Mouse (Mus musculus): ENCODE data around the gene Myzap. TPM values are rescaled to one million over a fixed set of nuclear protein-coding genes. Genes with fewer than 3 reads are reported as not detected.
A peak's percentile ranks its signal among the peaks of the same experiment; 100 is the strongest.
"Not testable (repeated sequence)": the region's sequence is repeated elsewhere in the genome, so short reads cannot be mapped to it uniquely, and the experiment has no call there.

Myzap gene
- polyA plus RNA-seq, 1 experiment from 2014 or later, result 2.2 TPM

GRCm38 (mm10) chr9:71486127-71486526 is 106.0 kb downstream of the Myzap start:
- Histone ChIP-seq H3K4me3 (replicated peaks; ENCODE audit: low read depth, low read length) (peak overlapping the region; percentile 99), H3K27me3 (ENCODE audit: control insufficient read depth, insufficient read depth, low read length) (no peaks in the 10 kb centered on the region), H3K27ac (replicated peaks; ENCODE audit: low read depth, low read length) (0 out of 2 replicates have a peak overlapping the region, but pooled peaks have one; percentile 89), H3K4me1 (ENCODE audit: control insufficient read depth, insufficient read depth, low read length) (peaks cover 11% of the 10 kb centered on the region), H3K9me3 (ENCODE audit: control insufficient read depth, low read length) (no peaks in the 10 kb centered on the region), H3K36me3 (ENCODE audit: control insufficient read depth, insufficient read depth, low read length) (peaks cover 25% of the 10 kb centered on the region), H3K9ac (replicated peaks; ENCODE audit: low read length) (no peak overlapping the region; the same call in 1 of the 2 replicates), H3K4me2 (ENCODE audit: low read length) (peak overlapping the region; percentile 78)
- DNase-seq (no peak), ATAC-seq (ENCODE audit: low FRiP score, low TSS enrichment) (0 out of 2 replicates have a peak, but pooled peaks have one; percentile 17)
- WGBS, result 43% methylated on average over 7 of the region's 7 CpGs

DNA sequence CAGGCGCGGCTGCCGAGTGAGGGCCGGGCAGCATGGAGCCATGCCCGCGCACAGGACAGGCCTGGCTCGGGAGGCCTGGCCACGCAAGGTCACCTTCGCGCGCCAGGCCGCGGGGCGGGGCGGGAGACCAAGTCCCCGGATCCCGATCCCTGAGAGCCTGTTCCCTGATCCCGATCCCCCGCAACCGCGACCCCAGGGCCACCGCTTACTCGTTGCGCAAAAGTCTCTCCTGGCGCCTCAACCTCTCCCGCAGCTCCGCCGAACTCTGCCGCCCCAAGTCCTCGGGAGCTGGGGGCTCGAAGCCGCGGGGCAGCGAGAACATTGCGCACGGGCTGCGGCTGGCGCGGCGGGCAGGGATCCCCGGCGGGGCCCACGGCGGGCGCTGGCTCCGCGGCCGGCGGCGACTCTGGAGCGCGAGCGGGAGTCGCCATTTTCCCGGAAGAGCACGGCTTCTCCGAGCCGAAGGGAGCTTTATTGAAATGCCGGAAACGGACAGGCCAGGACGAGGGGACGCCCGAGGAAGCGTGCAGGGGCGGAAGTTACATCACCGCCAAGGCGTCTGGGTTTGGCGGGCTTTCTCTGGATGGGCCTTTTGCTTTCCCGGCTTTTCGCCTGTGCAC is 106.6 kb downstream of the Myzap start, which contains the start of gene Polr2m:
Polr2m (minus strand) TSS at position 461 of the 620 bp plus-strand sequence.
- H3K4me2 ChIP-seq (ENCODE audit: low read length), result peak within 1 kb of the TSS; percentile 78
- peaks cover 11% of the 10 kb centered on the region for H3K4me1 ChIP-seq (ENCODE audit: control insufficient read depth, insufficient read depth, low read length)
- ATAC-seq (ENCODE audit: low FRiP score, low TSS enrichment) (peak; percentile 97), DNase-seq (peak; percentile 98)
- WGBS, result under 1% methylated on average over 70 of the region's 70 CpGs
- H3K9me3 ChIP-seq (ENCODE audit: control insufficient read depth, low read length), result no peaks in the 10 kb centered on the region
- peak within 1 kb of the TSS; percentile 89 for H3K27ac ChIP-seq (replicated peaks; ENCODE audit: low read depth, low read length)
- peak within 1 kb of the TSS; percentile 99 for H3K9ac ChIP-seq (replicated peaks; ENCODE audit: low read length)
- peak within 1 kb of the TSS; percentile 99 for H3K4me3 ChIP-seq (replicated peaks; ENCODE audit: low read depth, low read length)
- H3K36me3 ChIP-seq (ENCODE audit: control insufficient read depth, insufficient read depth, low read length), result peaks cover 30% of the 10 kb centered on the region
- no peaks in the 10 kb centered on the region for H3K27me3 ChIP-seq (ENCODE audit: control insufficient read depth, insufficient read depth, low read length)

- DNase-seq (no peak), ATAC-seq (ENCODE audit: low FRiP score, low TSS enrichment) (no peak)
- Histone ChIP-seq H3K27ac (replicated peaks; ENCODE audit: low read depth, low read length) (peak overlapping the region; percentile 89), H3K27me3 (ENCODE audit: control insufficient read depth, insufficient read depth, low read length) (no peaks in the 10 kb centered on the region), H3K4me2 (ENCODE audit: low read length) (peak overlapping the region; percentile 78), H3K36me3 (ENCODE audit: control insufficient read depth, insufficient read depth, low read length) (peaks cover 36% of the 10 kb centered on the region), H3K4me3 (replicated peaks; ENCODE audit: low read depth, low read length) (peak overlapping the region; percentile 99), H3K9ac (replicated peaks; ENCODE audit: low read length) (peak overlapping the region; percentile 99), H3K4me1 (ENCODE audit: control insufficient read depth, insufficient read depth, low read length) (peaks cover 11% of the 10 kb centered on the region), H3K9me3 (ENCODE audit: control insufficient read depth, low read length) (no peaks in the 10 kb centered on the region)
- WGBS, result 3% methylated on average over 14 of the region's 14 CpGs
Measured at GRCm38 (mm10) chr9:71484871-71485474, 107.2 kb downstream of the Myzap start.

DNA sequence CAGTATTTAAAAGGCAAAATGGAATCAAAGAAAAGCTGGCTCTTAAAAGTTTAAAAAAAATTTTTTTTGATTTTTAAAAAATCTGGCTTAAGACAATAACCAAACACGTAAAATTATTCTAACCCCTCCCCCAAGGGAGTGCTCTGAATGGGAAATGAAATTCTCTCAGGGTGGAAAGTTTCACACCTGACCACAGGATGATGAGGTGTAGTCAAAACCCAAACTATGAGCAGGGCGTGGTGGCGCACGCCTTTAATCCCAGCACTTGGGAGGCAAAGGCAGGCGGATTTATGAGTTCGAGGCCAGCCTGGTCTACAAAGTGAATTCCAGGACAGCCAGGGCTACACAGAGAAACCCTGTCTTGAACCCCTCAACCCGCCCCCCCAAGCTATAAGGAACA is 108.3 kb downstream of the Myzap start:
- not testable (repeated sequence) for ATAC-seq (ENCODE audit: low FRiP score, low TSS enrichment)

GRCm38 (mm10) chr9:71480305-71480704 is 111.9 kb downstream of the Myzap start:
- 97% methylated on average over 2 of the region's 2 CpGs for WGBS

More for the DNA sequence above, 108.3 kb downstream of the Myzap start:
- not testable (repeated sequence) for H3K27me3 ChIP-seq (ENCODE audit: control insufficient read depth, insufficient read depth, low read length); H3K27ac ChIP-seq (replicated peaks; ENCODE audit: low read depth, low read length); H3K9ac ChIP-seq (replicated peaks; ENCODE audit: low read length); DNase-seq; H3K9me3 ChIP-seq (ENCODE audit: control insufficient read depth, low read length); H3K4me3 ChIP-seq (replicated peaks; ENCODE audit: low read depth, low read length)
- H3K4me1 ChIP-seq (ENCODE audit: control insufficient read depth, insufficient read depth, low read length), result peaks cover 11% of the 10 kb centered on the region
- peak overlapping the region; percentile 78 for H3K4me2 ChIP-seq (ENCODE audit: low read length)
- peaks cover 47% of the 10 kb centered on the region for H3K36me3 ChIP-seq (ENCODE audit: control insufficient read depth, insufficient read depth, low read length)
- WGBS, result 88% methylated on average over 7 of the region's 7 CpGs

GRCm38 (mm10) chr9:71479413-71479812 is 112.7 kb downstream of the Myzap start:
- Histone ChIP-seq H3K27ac (replicated peaks; ENCODE audit: low read depth, low read length) (no peak overlapping the region), H3K9ac (replicated peaks; ENCODE audit: low read length) (no peak overlapping the region), H3K4me3 (replicated peaks; ENCODE audit: low read depth, low read length) (no peak overlapping the region), H3K4me1 (ENCODE audit: control insufficient read depth, insufficient read depth, low read length) (peaks cover 6% of the 10 kb centered on the region), H3K27me3 (ENCODE audit: control insufficient read depth, insufficient read depth, low read length) (no peaks in the 10 kb centered on the region), H3K36me3 (ENCODE audit: control insufficient read depth, insufficient read depth, low read length) (peaks cover 79% of the 10 kb centered on the region), H3K4me2 (ENCODE audit: low read length) (no peak overlapping the region), H3K9me3 (ENCODE audit: control insufficient read depth, low read length) (no peaks in the 10 kb centered on the region)
- no peak for ATAC-seq (ENCODE audit: low FRiP score, low TSS enrichment)
- 97% methylated on average over 9 of the region's 9 CpGs for WGBS
- no peak for DNase-seq

More at GRCm38 (mm10) chr9:71480305-71480704, 111.9 kb downstream of the Myzap start:
- Histone ChIP-seq H3K27me3 (ENCODE audit: control insufficient read depth, insufficient read depth, low read length) (no peaks in the 10 kb centered on the region), H3K27ac (replicated peaks; ENCODE audit: low read depth, low read length) (no peak overlapping the region), H3K4me1 (ENCODE audit: control insufficient read depth, insufficient read depth, low read length) (peaks cover 11% of the 10 kb centered on the region), H3K9me3 (ENCODE audit: control insufficient read depth, low read length) (no peaks in the 10 kb centered on the region), H3K36me3 (ENCODE audit: control insufficient read depth, insufficient read depth, low read length) (peaks cover 78% of the 10 kb centered on the region), H3K4me2 (ENCODE audit: low read length) (no peak overlapping the region), H3K4me3 (replicated peaks; ENCODE audit: low read depth, low read length) (no peak overlapping the region), H3K9ac (replicated peaks; ENCODE audit: low read length) (no peak overlapping the region)
- DNase-seq (no peak), ATAC-seq (ENCODE audit: low FRiP score, low TSS enrichment) (no peak)

DNA sequence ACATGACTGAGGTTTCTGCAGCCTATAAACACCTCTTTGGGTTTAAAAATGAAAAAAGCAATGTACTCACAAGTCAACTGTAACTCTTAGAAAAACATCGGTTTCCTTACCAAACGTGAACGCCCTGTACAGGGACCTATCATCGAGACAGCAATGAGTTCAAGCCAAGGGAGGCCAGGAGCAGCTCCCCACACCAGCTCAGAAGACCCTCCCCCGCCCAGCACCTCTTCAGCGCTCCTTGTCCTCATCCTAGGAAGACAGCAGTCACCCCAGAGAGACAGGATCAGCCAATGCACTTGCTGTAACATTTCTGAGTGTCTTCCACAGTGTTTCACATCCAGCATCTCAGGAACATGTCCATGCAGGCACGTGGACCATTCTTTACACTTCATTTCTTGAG is 113.6 kb downstream of the Myzap start:
- Histone ChIP-seq H3K27me3 (ENCODE audit: control insufficient read depth, insufficient read depth, low read length) (no peaks in the 10 kb centered on the region), H3K36me3 (ENCODE audit: control insufficient read depth, insufficient read depth, low read length) (peaks cover 78% of the 10 kb centered on the region), H3K9me3 (ENCODE audit: control insufficient read depth, low read length) (no peaks in the 10 kb centered on the region), H3K4me3 (replicated peaks; ENCODE audit: low read depth, low read length) (no peak overlapping the region), H3K27ac (replicated peaks; ENCODE audit: low read depth, low read length) (no peak overlapping the region), H3K4me1 (ENCODE audit: control insufficient read depth, insufficient read depth, low read length) (no peaks in the 10 kb centered on the region), H3K9ac (replicated peaks; ENCODE audit: low read length) (no peak overlapping the region), H3K4me2 (ENCODE audit: low read length) (no peak overlapping the region)
- WGBS, result 97% methylated on average over 7 of the region's 7 CpGs
- DNase-seq (no peak), ATAC-seq (ENCODE audit: low FRiP score, low TSS enrichment) (no peak)

DNA sequence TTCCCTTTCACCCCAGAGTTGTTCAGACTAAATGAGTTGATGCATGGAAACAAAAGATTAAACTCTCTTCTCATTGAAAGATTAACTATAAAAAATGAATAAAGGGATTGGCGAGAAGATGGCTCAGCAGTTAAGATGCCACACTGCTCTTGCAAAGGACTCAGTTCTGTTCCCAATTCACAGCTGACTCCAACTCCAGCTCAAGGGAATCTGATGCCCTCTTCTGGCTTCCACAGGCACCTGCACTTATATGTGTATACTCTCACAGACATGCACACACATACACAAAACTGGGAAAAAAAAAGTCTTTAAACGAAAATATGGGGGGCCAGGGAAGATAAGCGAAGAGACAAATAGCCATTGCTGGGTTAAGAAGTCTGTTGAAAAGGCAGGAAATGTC is 115.6 kb downstream of the Myzap start:
- Histone ChIP-seq H3K4me1 (ENCODE audit: control insufficient read depth, insufficient read depth, low read length) (no peaks in the 10 kb centered on the region), H3K4me3 (replicated peaks; ENCODE audit: low read depth, low read length) (no peak overlapping the region), H3K9ac (replicated peaks; ENCODE audit: low read length) (no peak overlapping the region), H3K27ac (replicated peaks; ENCODE audit: low read depth, low read length) (no peak overlapping the region), H3K4me2 (ENCODE audit: low read length) (no peak overlapping the region), H3K27me3 (ENCODE audit: control insufficient read depth, insufficient read depth, low read length) (no peaks in the 10 kb centered on the region), H3K9me3 (ENCODE audit: control insufficient read depth, low read length) (no peaks in the 10 kb centered on the region), H3K36me3 (ENCODE audit: control insufficient read depth, insufficient read depth, low read length) (peaks cover 58% of the 10 kb centered on the region)
- ATAC-seq (ENCODE audit: low FRiP score, low TSS enrichment) (no peak), DNase-seq (no peak)
- 94% methylated on average over 3 of the region's 3 CpGs for WGBS

GRCm38 (mm10) chr9:71475536-71475935 is 116.6 kb downstream of the Myzap start:
- H3K27ac ChIP-seq (replicated peaks; ENCODE audit: low read depth, low read length), result no peak overlapping the region
- peaks cover 48% of the 10 kb centered on the region for H3K36me3 ChIP-seq (ENCODE audit: control insufficient read depth, insufficient read depth, low read length)
- WGBS, result 99% methylated on average over 4 of the region's 4 CpGs
- no peaks in the 10 kb centered on the region for H3K27me3 ChIP-seq (ENCODE audit: control insufficient read depth, insufficient read depth, low read length)
- no peak overlapping the region for H3K9ac ChIP-seq (replicated peaks; ENCODE audit: low read length)
- no peaks in the 10 kb centered on the region for H3K4me1 ChIP-seq (ENCODE audit: control insufficient read depth, insufficient read depth, low read length)
- no peaks in the 10 kb centered on the region for H3K9me3 ChIP-seq (ENCODE audit: control insufficient read depth, low read length)
- DNase-seq (no peak), ATAC-seq (ENCODE audit: low FRiP score, low TSS enrichment) (no peak)
- no peak overlapping the region for H3K4me2 ChIP-seq (ENCODE audit: low read length)
- H3K4me3 ChIP-seq (replicated peaks; ENCODE audit: low read depth, low read length), result no peak overlapping the region

Data from midbrain, embryonic 14.5 days (tissue).